Mouse (Mus musculus) CH12.LX (cell line): ENCODE data around the gene Tmc5. TPM values are rescaled to one million over a fixed set of nuclear protein-coding genes. Genes with fewer than 3 reads are reported as not detected.

Experiments used
- DNase-seq: peaks from one replicate; pipeline ENCODE4 v3.0.0-alpha.2; 2013; ENCODE audit errors: extremely low read depth
- H3K27ac ChIP-seq: 2 replicates; pipeline ENCODE4 v1.5.1; 2012; ENCODE audit warnings: low read depth, mild to moderate bottlenecking, control low read depth, moderate library complexity; ENCODE audit not compliant: insufficient read depth
- H3K27me3 ChIP-seq: replicated peaks from 2 replicates; pipeline ENCODE3; 2012; ENCODE audit warnings: inconsistent platforms
- H3K36me3 ChIP-seq, 2 experiments: replicated peaks in 1 of 2; 2 replicates each; pipeline versions ENCODE3 to v1.6.1; 2012; ENCODE audit warnings: inconsistent platforms in 1 of 2, low read length in 1 of 2, mild to moderate bottlenecking in 1 of 2, mixed read lengths in 1 of 2, moderate library complexity in 1 of 2; ENCODE audit not compliant: control insufficient read depth in 1 of 2, insufficient read depth in 1 of 2
- H3K4me1 ChIP-seq, 2 experiments: 2 replicates each; pipeline ENCODE4 v1.6.1; 2012; ENCODE audit warnings: inconsistent platforms in 1 of 2, moderate library complexity in 1 of 2; ENCODE audit not compliant: insufficient read depth in 2 of 2, control insufficient read depth in 1 of 2
- H3K4me2 ChIP-seq: 2 replicates; pipeline ENCODE4 v1.6.1; 2012; ENCODE audit warnings: low read depth, mild to moderate bottlenecking, control low read depth; ENCODE audit not compliant: poor library complexity, insufficient read depth, severe bottlenecking
- H3K4me3 ChIP-seq, 3 experiments: fragments of 150-350 bp in 1 of 3; sonication (generic) in 1 of 3; replicated peaks in 1 of 3; 2 replicates each; pipeline versions ENCODE3 to v1.5.1; 2011 to 2012; ENCODE audit warnings: low read depth in 2 of 3, low read length in 2 of 3, mild to moderate bottlenecking in 2 of 3, moderate library complexity in 2 of 3, control low read depth in 1 of 3, improper control_type of control experiment in 1 of 3, inconsistent platforms in 1 of 3, mixed read lengths in 1 of 3; ENCODE audit not compliant: poor library complexity in 1 of 3
- H3K79me2 ChIP-seq: replicated peaks from 2 replicates; pipeline ENCODE4 v1.6.1; 2012; ENCODE audit warnings: mild to moderate bottlenecking, moderate library complexity; ENCODE audit not compliant: control insufficient read depth, poor library complexity, insufficient read depth, severe bottlenecking; ENCODE audit errors: extremely low read depth
- H3K9ac ChIP-seq: 2 replicates; pipeline ENCODE4 v1.6.1; 2012; ENCODE audit warnings: low read depth, mild to moderate bottlenecking, control low read depth, moderate library complexity; ENCODE audit not compliant: insufficient read depth
- H3K9me3 ChIP-seq: replicated peaks from 2 replicates; pipeline ENCODE3; 2012; ENCODE audit warnings: low read length, inconsistent platforms, mixed read lengths
- CTCF ChIP-seq, 2 experiments: IDR thresholded peaks in 1 of 2; conservative IDR thresholded peaks in 1 of 2; 2 replicates each; pipeline ENCODE4 v1.5.1; 2011 to 2012; ENCODE audit warnings: low read depth in 2 of 2, low read length in 2 of 2, improper control_type of control experiment in 1 of 2, inconsistent platforms in 1 of 2, mild to moderate bottlenecking in 1 of 2, moderate library complexity in 1 of 2
- ELF1 ChIP-seq: IDR thresholded peaks from 2 replicates; pipeline ENCODE4 v1.6.1; 2014; ENCODE audit warnings: low read depth, mild to moderate bottlenecking, inconsistent platforms, low read length, improper control_type of control experiment
- GABPA ChIP-seq: IDR thresholded peaks from 2 replicates; pipeline ENCODE4 v1.6.1; 2012; ENCODE audit warnings: low read depth, low read length, improper control_type of control experiment, inconsistent platforms; ENCODE audit not compliant: insufficient replicate concordance
- MAX ChIP-seq: IDR thresholded peaks from 2 replicates; pipeline ENCODE4 v1.6.1; 2011; ENCODE audit warnings: low read length, improper control_type of control experiment
- RAD21 ChIP-seq: IDR thresholded peaks from 2 replicates; pipeline ENCODE4 v1.6.1; 2011; ENCODE audit warnings: low read depth, mild to moderate bottlenecking, low read length, improper control_type of control experiment, moderate library complexity
- TBP ChIP-seq: conservative IDR thresholded peaks from 2 replicates; pipeline ENCODE4 v1.6.1; 2011; ENCODE audit warnings: low read depth, low read length, improper control_type of control experiment
- UBTF ChIP-seq: IDR thresholded peaks from 2 replicates; pipeline ENCODE4 v1.6.1; 2012; ENCODE audit warnings: low read depth, mild to moderate bottlenecking, inconsistent platforms, low read length, improper control_type of control experiment, moderate library complexity
- dilution Hi-C: fragments of 300-500 bp; cut with MboI; formaldehyde crosslinking; loops from 2 replicates; pipeline ENCODE4 v1.14.3; 2020; ENCODE audit warnings: low sequenced_read_pairs; ENCODE audit not compliant: extremely low pct_unique_long_range_greater_than_20kb, extremely low pct_ligation_motif_present
- in situ Hi-C: fragments of 300-500 bp; cut with MboI; formaldehyde crosslinking; loops from 3 replicates; pipeline ENCODE4 v1.14.3; 2019; ENCODE audit warnings: low sequenced_read_pairs, low pct_ligation_motif_present, low pct_unique_long_range_greater_than_20kb, mixed read lengths
- polyA plus RNA-seq: library from polyadenylated mRNA; unstranded; fragments of >175 nt; gene quantifications from 2 replicates; pipeline ENCODE4 v1.2.1, GENCODE M21; 2012; ENCODE audit warnings: low read depth; ENCODE audit not compliant: insufficient read length
- total RNA-seq, 2 experiments: library from RNA; depleted of rRNA; stranded (reverse); fragments of 300-350 nt in 1 of 2; fragments of >200 nt in 1 of 2; gene quantifications; 2 replicates each; pipeline ENCODE4 v1.2.3; 2012 to 2014

Gene Tmc5
- total and polyA plus RNA-seq, 3 experiments = not detected

DNA sequence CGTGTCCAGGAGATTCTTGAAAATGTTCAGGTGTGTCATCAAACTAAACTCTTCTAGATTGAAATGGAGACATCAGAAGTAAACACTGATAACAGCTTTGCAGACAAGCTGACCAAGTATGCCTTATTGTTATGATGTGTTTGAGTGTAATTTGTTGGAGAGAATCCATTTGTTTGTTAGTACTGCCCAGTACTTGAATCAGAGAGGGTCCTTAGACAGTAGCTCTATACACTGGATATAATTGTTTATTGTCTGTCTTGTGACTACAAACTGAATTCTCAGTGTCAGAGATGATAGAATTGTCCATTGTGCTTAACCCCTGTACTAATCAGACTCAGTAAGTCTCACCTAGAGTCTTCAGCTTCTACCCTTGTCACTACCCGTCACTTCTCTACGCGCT, 121.0 kb downstream of the Tmc5 start:
- H3K4me2 ChIP-seq = no peak overlapping the region
- H3K9me3 ChIP-seq = no peaks in the 10 kb centered on the region
- H3K36me3 ChIP-seq = peaks cover 40 to 61% of the 10 kb centered on the region in 2 experiments
- H3K27me3 ChIP-seq = no peaks in the 10 kb centered on the region
- H3K79me2 ChIP-seq = peaks cover 2% of the 10 kb centered on the region; the same call in 1 of the 2 replicates
- DNase-seq = no peak
- no peak overlapping the region for H3K4me3 ChIP-seq
- dilution Hi-C loops (no loop called here), in situ Hi-C loops (no loop called here)
- no peak overlapping the region for H3K27ac ChIP-seq
- H3K4me1 ChIP-seq = peaks cover 7 to 9% of the 10 kb centered on the region in 2 experiments; a peak in 3 of 4 replicates
- no peak overlapping the region for H3K9ac ChIP-seq
- TF ChIP-seq CTCF (conservative IDR thresholded peaks at IDR 0.05 in 1 of 2, IDR thresholded peaks at IDR 0.05 in 1 of 2; ENCODE audit: low read depth in 2 of 2, low read length in 2 of 2) = no peak
- TF ChIP-seq RAD21 = no peak
- TF ChIP-seq ELF1 = no peak
- no peak for TF ChIP-seq TBP
- TF ChIP-seq MAX = no peak
- no peak for TF ChIP-seq GABPA

- Histone ChIP-seq H3K27ac (no peak overlapping the region), H3K27me3 (no peaks in the 10 kb centered on the region), H3K9me3 (no peaks in the 10 kb centered on the region), H3K9ac (no peak overlapping the region), H3K36me3 (peaks cover 57 to 82% of the 10 kb centered on the region in 2 experiments), H3K4me3 (no peak overlapping the region), H3K4me2 (no peak overlapping the region), H3K79me2 (no peaks in the 10 kb centered on the region), H3K4me1 (no peaks in the 10 kb centered on the region)
- DNase-seq = no peak
- dilution Hi-C loops (no loop called here), in situ Hi-C loops (no loop called here)
- TF ChIP-seq UBTF (no peak), ELF1 (no peak), RAD21 (no peak)
These were observed 126.8 kb downstream of the Tmc5 start for GRCm38 (mm10) chr7:118723927-118724326.

Other genes with a start within 250 kb of the Tmc5 start
- gene Syt17, start 149.1 kb upstream of the Tmc5 start, total RNA-seq (2012; rRNA removed) = not detected in 2 replicates
- not detected in 2 replicates for gene Syt17, start 149.1 kb upstream of the Tmc5 start, total RNA-seq (2014; rRNA removed)
- not detected in 2 replicates for gene Syt17, start 149.1 kb upstream of the Tmc5 start, polyA plus RNA-seq
- not detected in 2 replicates for gene Itpripl2, start 105.3 kb upstream of the Tmc5 start, total RNA-seq (2012; rRNA removed)
- not detected in 2 replicates for gene Itpripl2, start 105.3 kb upstream of the Tmc5 start, total RNA-seq (2014; rRNA removed)
- gene Itpripl2, start 105.3 kb upstream of the Tmc5 start, polyA plus RNA-seq = not detected in 2 replicates
- gene Coq7, start 63.9 kb upstream of the Tmc5 start, total RNA-seq (2012; rRNA removed) = 43.6 and 54.2 TPM in 2 replicates
- gene Coq7, start 63.9 kb upstream of the Tmc5 start, total RNA-seq (2014; rRNA removed) = 38.8 and 42.1 TPM in 2 replicates
- gene Coq7, start 63.9 kb upstream of the Tmc5 start, polyA plus RNA-seq = 50.4 and 53.7 TPM in 2 replicates
- gene Tmc7, start 12.6 kb upstream of the Tmc5 start, total RNA-seq (2012; rRNA removed) = not detected in 2 replicates
- gene Tmc7, start 12.6 kb upstream of the Tmc5 start, total RNA-seq (2014; rRNA removed) = 0.13 TPM in 1 of 2 replicates, not detected in the other
- 0.26 TPM in 1 of 2 replicates, not detected in the other for gene Tmc7, start 12.6 kb upstream of the Tmc5 start, polyA plus RNA-seq
- 109 and 116 TPM in 2 replicates for gene Gde1, start 108.5 kb downstream of the Tmc5 start, total RNA-seq (2012; rRNA removed)
- gene Gde1, start 108.5 kb downstream of the Tmc5 start, total RNA-seq (2014; rRNA removed) = 206 and 211 TPM in 2 replicates
- gene Gde1, start 108.5 kb downstream of the Tmc5 start, polyA plus RNA-seq = 90.6 and 113 TPM in 2 replicates
- gene Ccp110, start 115.3 kb downstream of the Tmc5 start, total RNA-seq (2012; rRNA removed) = 13.4 and 16.9 TPM in 2 replicates
- gene Ccp110, start 115.3 kb downstream of the Tmc5 start, total RNA-seq (2014; rRNA removed) = 10.6 and 11.9 TPM in 2 replicates
- gene Ccp110, start 115.3 kb downstream of the Tmc5 start, polyA plus RNA-seq = 14.6 and 16.3 TPM in 2 replicates
- gene Vps35l, start 142.9 kb downstream of the Tmc5 start, total RNA-seq (2012; rRNA removed) = 39.0 and 43.9 TPM in 2 replicates
- gene Vps35l, start 142.9 kb downstream of the Tmc5 start, total RNA-seq (2014; rRNA removed) = 45.8 and 54.7 TPM in 2 replicates
- 46.0 and 57.7 TPM in 2 replicates for gene Vps35l, start 142.9 kb downstream of the Tmc5 start, polyA plus RNA-seq